Mouse (Mus musculus): ENCODE results near the gene Adipor1. TPM values are rescaled to one million over a fixed set of nuclear protein-coding genes. Genes with fewer than 3 reads are reported as not detected.
"Not testable (repeated sequence)": the region's sequence is repeated elsewhere in the genome, so short reads cannot be mapped to it uniquely, and the experiment has no call there.

Gene Adipor1
- polyA plus RNA-seq, 1 experiment from 2014 or later = 123 TPM

GRCm38 (mm10) chr1:134433002-134433401, 17.8 kb downstream of the Adipor1 start:
- WGBS = 70% methylated on average over 10 of the region's 10 CpGs
- no peaks in the 10 kb centered on the region for H3K27me3 ChIP-seq (replicated peaks; ENCODE audit: insufficient read depth, low read length)
- H3K36me3 ChIP-seq (ENCODE audit: insufficient read depth, low read length) = peaks cover 26% of the 10 kb centered on the region
- no peak overlapping the region for H3K4me2 ChIP-seq (replicated peaks; ENCODE audit: low read depth, low read length)
- ATAC-seq (no peak), DNase-seq (ENCODE audit: low spot score) (no peak)
- H3K4me3 ChIP-seq (ENCODE audit: low read depth, low read length) = no peak overlapping the region
- no peak overlapping the region for H3K27ac ChIP-seq (ENCODE audit: low read length)
- H3K4me1 ChIP-seq (ENCODE audit: insufficient read depth, low read depth, low read length) = no peaks in the 10 kb centered on the region
- no peak for TF ChIP-seq EP300 (IDR thresholded peaks at IDR 0.05)
- no peak for TF ChIP-seq CTCF (IDR thresholded peaks at IDR 0.05)
- no peak overlapping the region for H3K9ac ChIP-seq (replicated peaks; ENCODE audit: low read depth)
- no peaks in the 10 kb centered on the region for H3K9me3 ChIP-seq (ENCODE audit: low read length)

- Histone ChIP-seq H3K36me3 (ENCODE audit: insufficient read depth, low read length) (peaks cover 22% of the 10 kb centered on the region), H3K9me3 (ENCODE audit: low read length) (no peaks in the 10 kb centered on the region), H3K4me2 (replicated peaks; ENCODE audit: low read depth, low read length) (no peak overlapping the region), H3K27me3 (replicated peaks; ENCODE audit: insufficient read depth, low read length) (no peaks in the 10 kb centered on the region), H3K4me1 (ENCODE audit: insufficient read depth, low read depth, low read length) (no peaks in the 10 kb centered on the region), H3K27ac (ENCODE audit: low read length) (no peak overlapping the region), H3K9ac (replicated peaks; ENCODE audit: low read depth) (no peak overlapping the region), H3K4me3 (ENCODE audit: low read depth, low read length) (no peak overlapping the region)
- ATAC-seq (no peak), DNase-seq (ENCODE audit: low spot score) (no peak)
- 84% methylated on average over 4 of the region's 4 CpGs for WGBS
- TF ChIP-seq CTCF (IDR thresholded peaks at IDR 0.05) (no peak), EP300 (IDR thresholded peaks at IDR 0.05) (no peak)
Observed at GRCm38 (mm10) chr1:134433473-134433872, 18.3 kb downstream of the Adipor1 start.

GRCm38 (mm10) chr1:134435414-134435813, 20.2 kb downstream of the Adipor1 start:
- Histone ChIP-seq H3K9me3 (ENCODE audit: low read length) (no peaks in the 10 kb centered on the region), H3K36me3 (ENCODE audit: insufficient read depth, low read length) (peaks cover 21% of the 10 kb centered on the region), H3K27me3 (replicated peaks; ENCODE audit: insufficient read depth, low read length) (no peaks in the 10 kb centered on the region), H3K27ac (ENCODE audit: low read length) (no peak overlapping the region), H3K4me1 (ENCODE audit: insufficient read depth, low read depth, low read length) (no peaks in the 10 kb centered on the region), H3K9ac (replicated peaks; ENCODE audit: low read depth) (no peak overlapping the region), H3K4me2 (replicated peaks; ENCODE audit: low read depth, low read length) (no peak overlapping the region), H3K4me3 (ENCODE audit: low read depth, low read length) (no peak overlapping the region)
- DNase-seq (ENCODE audit: low spot score) = peak; percentile 79
- TF ChIP-seq EP300 (IDR thresholded peaks at IDR 0.05) = no peak
- peak; percentile 63 for TF ChIP-seq CTCF (IDR thresholded peaks at IDR 0.05)
- 34% methylated on average over 4 of the region's 4 CpGs for WGBS
- ATAC-seq = no peak

- 63% methylated on average over 6 of the region's 6 CpGs for WGBS
- no peaks in the 10 kb centered on the region for H3K9me3 ChIP-seq (ENCODE audit: low read length)
- no peaks in the 10 kb centered on the region for H3K4me1 ChIP-seq (ENCODE audit: insufficient read depth, low read depth, low read length)
- no peak for TF ChIP-seq EP300 (IDR thresholded peaks at IDR 0.05)
- no peak for TF ChIP-seq CTCF (IDR thresholded peaks at IDR 0.05)
- DNase-seq (ENCODE audit: low spot score) (no peak), ATAC-seq (no peak)
- no peak overlapping the region for H3K4me2 ChIP-seq (replicated peaks; ENCODE audit: low read depth, low read length)
- no peaks in the 10 kb centered on the region for H3K36me3 ChIP-seq (ENCODE audit: insufficient read depth, low read length)
- no peaks in the 10 kb centered on the region for H3K27me3 ChIP-seq (replicated peaks; ENCODE audit: insufficient read depth, low read length)
- no peak overlapping the region for H3K9ac ChIP-seq (replicated peaks; ENCODE audit: low read depth)
- H3K4me3 ChIP-seq (ENCODE audit: low read depth, low read length) = no peak overlapping the region
- no peak overlapping the region for H3K27ac ChIP-seq (ENCODE audit: low read length)
Observed at GRCm38 (mm10) chr1:134440437-134440836, 25.3 kb downstream of the Adipor1 start.

GRCm38 (mm10) chr1:134441737-134442136, 26.6 kb downstream of the Adipor1 start:
- not testable (repeated sequence) for DNase-seq (ENCODE audit: low spot score); H3K4me1 ChIP-seq (ENCODE audit: insufficient read depth, low read depth, low read length); H3K4me2 ChIP-seq (replicated peaks; ENCODE audit: low read depth, low read length); ATAC-seq; H3K27ac ChIP-seq (ENCODE audit: low read length); H3K9ac ChIP-seq (replicated peaks; ENCODE audit: low read depth); H3K9me3 ChIP-seq (ENCODE audit: low read length); H3K36me3 ChIP-seq (ENCODE audit: insufficient read depth, low read length); H3K4me3 ChIP-seq (ENCODE audit: low read depth, low read length); H3K27me3 ChIP-seq (replicated peaks; ENCODE audit: insufficient read depth, low read length)
- WGBS = 95% methylated on average over 6 of the region's 10 CpGs

GRCm38 (mm10) chr1:134442394-134442793, 27.2 kb downstream of the Adipor1 start:
- Histone ChIP-seq H3K9me3 (ENCODE audit: low read length) (no peaks in the 10 kb centered on the region), H3K4me1 (ENCODE audit: insufficient read depth, low read depth, low read length) (no peaks in the 10 kb centered on the region), H3K27me3 (replicated peaks; ENCODE audit: insufficient read depth, low read length) (no peaks in the 10 kb centered on the region), H3K4me3 (ENCODE audit: low read depth, low read length) (no peak overlapping the region), H3K9ac (replicated peaks; ENCODE audit: low read depth) (no peak overlapping the region), H3K4me2 (replicated peaks; ENCODE audit: low read depth, low read length) (no peak overlapping the region), H3K36me3 (ENCODE audit: insufficient read depth, low read length) (no peaks in the 10 kb centered on the region), H3K27ac (ENCODE audit: low read length) (no peak overlapping the region)
- DNase-seq (ENCODE audit: low spot score) (no peak), ATAC-seq (no peak)
- 89% methylated on average over 3 of the region's 3 CpGs for WGBS
- no peak for TF ChIP-seq EP300 (IDR thresholded peaks at IDR 0.05)
- TF ChIP-seq CTCF (IDR thresholded peaks at IDR 0.05) = no peak

- H3K4me2 ChIP-seq (replicated peaks; ENCODE audit: low read depth, low read length); H3K27ac ChIP-seq (ENCODE audit: low read length); ATAC-seq; DNase-seq (ENCODE audit: low spot score); H3K9ac ChIP-seq (replicated peaks; ENCODE audit: low read depth); H3K4me3 ChIP-seq (ENCODE audit: low read depth, low read length); H3K36me3 ChIP-seq (ENCODE audit: insufficient read depth, low read length); H3K9me3 ChIP-seq (ENCODE audit: low read length); H3K4me1 ChIP-seq (ENCODE audit: insufficient read depth, low read depth, low read length); H3K27me3 ChIP-seq (replicated peaks; ENCODE audit: insufficient read depth, low read length): not testable (repeated sequence)
- WGBS = 50% methylated on average over 1 of the region's 1 CpGs
Observed at GRCm38 (mm10) chr1:134443288-134443687, 28.1 kb downstream of the Adipor1 start.

Data from lung, postnatal 0 days (tissue).